In genomic region chr17:63419503-63419902, GRCm38 (mm10) we compare ENCODE assay signal across 17 mouse cellular contexts.
"Had no signal": no experiment of that assay in that cellular context is flagged by ENCODE, and none has a peak within 500 bp of the region (broad histone marks: within the 10 kb centered on the region; RNA-seq: fewer than 3 reads in every experiment).

No protein-coding gene starts in this region.

- ATAC-seq: liver, embryonic 12.5 days; liver, postnatal 0 days; lung, postnatal 0 days; midbrain, embryonic 13.5 days; midbrain, embryonic 15.5 days; midbrain, embryonic 16.5 days had no signal

- DNase-seq: left cerebral cortex, postnatal 4 days; liver; liver, embryonic 13.5 days; liver, postnatal 0 days; lung, adult 18-20 months; lung, adult 2 months; lung, embryonic 14.5 days; lung, postnatal 10 days; lung, postnatal 14 days; lung, postnatal 36 days; lung, postnatal 4 days; midbrain, embryonic 14.5 days had no signal
